Mouse (Mus musculus) heart, postnatal 0 days (tissue): Measurements from ENCODE around the gene Wrb.

ENCODE experiments used
- CTCF ChIP-seq: IDR thresholded peaks from 2 replicates; pipeline ENCODE4 v1.5.1; 2016; ENCODE audit warnings: antibody characterized with exemption, control low read depth, low read depth
- EP300 ChIP-seq: IDR thresholded peaks from 2 replicates; pipeline ENCODE4 v1.6.1; 2016; ENCODE audit warnings: antibody characterized with exemption, low read depth

GRCm38 (mm10) chr16:96165723-96166264 is 20.6 kb downstream of the Wrb start:
- TF ChIP-seq CTCF (no peak), EP300 (no peak)
